Mouse (Mus musculus) liver, adult 2 months (tissue): ENCODE measurements around the gene Nebl. TPM values are rescaled to one million over a fixed set of nuclear protein-coding genes. Genes with fewer than 3 reads are reported as not detected.

Source experiments
- DNase-seq: peaks from one replicate; pipeline ENCODE4 v3.0.0-alpha.2; 2011; ENCODE audit warnings: low read depth, low spot score; ENCODE audit errors: extremely low read depth
- H3K27ac ChIP-seq: fragments of 200-500 bp; replicated peaks from 2 replicates; pipeline ENCODE4 v1.5.1; 2012; ENCODE audit warnings: low read depth, mild to moderate bottlenecking, control low read depth, inconsistent platforms, low read length; ENCODE audit not compliant: insufficient read depth
- H3K27me3 ChIP-seq: fragments of 200-500 bp; 2 replicates; pipeline ENCODE4 v1.6.1; 2012; ENCODE audit warnings: mild to moderate bottlenecking, moderate library complexity, low read length, inconsistent platforms; ENCODE audit not compliant: control insufficient read depth, insufficient read depth
- H3K36me3 ChIP-seq: fragments of 200-500 bp; 2 replicates; pipeline ENCODE4 v1.6.1; 2012; ENCODE audit warnings: low read length, inconsistent platforms; ENCODE audit not compliant: control insufficient read depth, insufficient read depth
- H3K4me1 ChIP-seq: fragments of 200-500 bp; 2 replicates; pipeline ENCODE4 v1.6.1; 2011; ENCODE audit warnings: low read length; ENCODE audit not compliant: control insufficient read depth, insufficient read depth
- H3K4me3 ChIP-seq: fragments of 200-500 bp; 2 replicates; pipeline ENCODE4 v1.5.1; 2011; ENCODE audit warnings: low read depth, mild to moderate bottlenecking, control low read depth, low read length, moderate library complexity; ENCODE audit not compliant: insufficient read depth
- H3K79me2 ChIP-seq: fragments of 200-500 bp; 2 replicates; pipeline ENCODE4 v1.6.1; 2012; ENCODE audit warnings: inconsistent platforms, mild to moderate bottlenecking, low read length, moderate library complexity; ENCODE audit not compliant: control insufficient read depth, insufficient read depth
- H3K9ac ChIP-seq: fragments of 200-500 bp; 2 replicates; pipeline ENCODE4 v1.6.1; 2012; ENCODE audit warnings: low read depth, mild to moderate bottlenecking, control low read depth, inconsistent platforms, low read length
- CTCF ChIP-seq: fragments of 200-500 bp; IDR thresholded peaks from 2 replicates; pipeline ENCODE4 v1.5.1; 2011; ENCODE audit warnings: low read depth, low read length, control low read depth
- POLR2A ChIP-seq: fragments of 200-500 bp; IDR thresholded peaks from 2 replicates; pipeline ENCODE4 v1.6.1; 2011; ENCODE audit warnings: low read length, control low read depth; ENCODE audit not compliant: insufficient read depth; ENCODE audit errors: extremely low read depth
- WGBS: fragments of 180-500 bp; shearing (Covaris S2); methylation state at CpG from one replicate; pipeline ENCODE4 v1.1.7; 2018; 5-methylcytosine and 5-hydroxymethylcytosine counted together
- polyA plus RNA-seq: library from polyadenylated mRNA; depleted of rRNA; stranded (reverse); fragments of >200 nt; gene quantifications from 2 replicates; pipeline ENCODE4 v1.2.3, GENCODE M21; 2012
- total RNA-seq: library from RNA; depleted of rRNA; stranded (reverse); fragments of >200 nt; gene quantifications from 2 replicates; pipeline ENCODE4 v1.2.3, GENCODE M21; 2014

Gene Nebl
- total and polyA plus RNA-seq, 2 experiments = 0.02 to 0.28 TPM

GRCm38 (mm10) chr2:17365671-17366070 is 365.6 kb downstream of the Nebl start:
- H3K4me1 ChIP-seq = no peaks in the 10 kb centered on the region
- H3K36me3 ChIP-seq = no peaks in the 10 kb centered on the region
- no peak overlapping the region for H3K4me3 ChIP-seq
- H3K79me2 ChIP-seq = no peaks in the 10 kb centered on the region
- DNase-seq = no peak
- H3K9ac ChIP-seq = no peak overlapping the region
- no peak for TF ChIP-seq CTCF
- TF ChIP-seq POLR2A = no peak
- H3K27me3 ChIP-seq = no peaks in the 10 kb centered on the region
- WGBS = 73% methylated on average over 5 of the region's 5 CpGs
- H3K27ac ChIP-seq = no peak overlapping the region

- Histone ChIP-seq H3K4me3 (no peak overlapping the region), H3K27me3 (no peaks in the 10 kb centered on the region), H3K27ac (no peak overlapping the region), H3K9ac (no peak overlapping the region), H3K36me3 (no peaks in the 10 kb centered on the region), H3K4me1 (no peaks in the 10 kb centered on the region), H3K79me2 (no peaks in the 10 kb centered on the region)
- no peak for DNase-seq
- 71% methylated on average over 6 of the region's 6 CpGs for WGBS
- TF ChIP-seq CTCF = no peak
- TF ChIP-seq POLR2A = no peak
Observed at GRCm38 (mm10) chr2:17364971-17365548, 366.2 kb downstream of the Nebl start.

DNA sequence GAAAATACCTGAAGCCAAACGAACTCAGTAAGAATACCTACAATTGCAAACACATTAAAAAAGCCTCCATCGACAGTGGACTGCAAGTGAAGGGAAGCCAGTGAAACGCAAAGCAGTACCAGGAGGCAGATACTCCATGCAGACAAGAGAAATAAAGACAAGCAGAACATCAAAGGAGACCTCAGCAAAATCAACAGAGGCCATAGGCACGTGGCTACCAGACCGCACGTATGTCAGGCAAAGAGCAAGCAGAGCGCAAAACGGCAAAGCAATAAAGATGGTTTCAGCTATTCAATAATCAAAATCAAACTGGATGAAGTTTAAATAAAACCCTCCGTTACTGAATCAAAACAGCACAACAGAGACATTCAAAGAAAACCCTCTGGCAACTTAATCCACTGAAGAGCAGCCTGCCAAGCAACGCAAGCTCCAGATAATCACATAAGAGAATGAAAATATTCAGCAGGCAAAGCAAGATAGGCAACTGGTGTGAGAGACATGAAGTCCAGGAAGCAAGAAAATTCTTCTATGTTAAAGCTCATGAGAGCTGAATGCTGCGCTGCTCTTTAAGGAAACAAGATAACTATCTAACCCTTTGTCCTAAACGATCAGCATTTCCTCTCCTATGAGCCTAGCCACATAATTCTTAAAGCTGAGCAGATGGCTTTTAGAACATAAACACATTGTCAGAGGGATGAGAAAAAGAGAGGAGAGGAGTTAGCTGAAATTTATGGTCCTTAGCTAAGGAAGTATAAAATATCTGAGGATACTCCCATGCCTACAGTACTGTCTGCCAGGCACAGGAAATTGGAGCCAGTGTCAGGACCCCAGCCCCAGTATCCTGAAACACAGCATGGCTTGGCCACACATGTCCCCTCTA is 367.7 kb downstream of the Nebl start:
- H3K27ac ChIP-seq = no peak overlapping the region
- H3K79me2 ChIP-seq = no peaks in the 10 kb centered on the region
- no peak for TF ChIP-seq CTCF
- TF ChIP-seq POLR2A = no peak
- no peaks in the 10 kb centered on the region for H3K4me1 ChIP-seq
- DNase-seq = no peak
- H3K27me3 ChIP-seq = no peaks in the 10 kb centered on the region
- H3K9ac ChIP-seq = no peak overlapping the region
- WGBS = 69% methylated on average over 12 of the region's 12 CpGs
- no peak overlapping the region for H3K4me3 ChIP-seq
- no peaks in the 10 kb centered on the region for H3K36me3 ChIP-seq

DNA sequence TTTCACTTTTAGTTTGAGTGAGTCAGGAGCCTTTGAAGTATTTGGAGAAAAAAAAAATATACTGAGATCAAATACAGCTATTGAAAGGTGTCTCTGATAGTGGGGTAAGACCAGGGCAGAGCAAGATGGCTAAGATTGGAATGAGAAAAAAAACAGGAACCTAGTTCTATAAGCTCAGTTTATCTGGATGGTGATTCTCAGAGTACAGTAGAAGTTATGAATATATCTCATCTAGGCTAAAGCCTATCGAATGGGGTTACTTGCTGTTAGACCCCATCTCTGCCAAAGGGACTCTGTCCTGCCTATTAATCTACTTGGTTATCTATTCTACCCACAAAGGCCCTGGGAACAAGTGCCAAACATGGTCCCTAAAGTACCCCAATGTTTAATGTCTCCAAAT is 369.1 kb downstream of the Nebl start:
- WGBS = 79% methylated on average over 1 of the region's 1 CpGs
- no peaks in the 10 kb centered on the region for H3K36me3 ChIP-seq
- TF ChIP-seq POLR2A = no peak
- TF ChIP-seq CTCF = no peak
- no peak overlapping the region for H3K4me3 ChIP-seq
- H3K9ac ChIP-seq = no peak overlapping the region
- H3K4me1 ChIP-seq = no peaks in the 10 kb centered on the region
- H3K27ac ChIP-seq = no peak overlapping the region
- H3K79me2 ChIP-seq = no peaks in the 10 kb centered on the region
- no peaks in the 10 kb centered on the region for H3K27me3 ChIP-seq
- DNase-seq = no peak

DNA sequence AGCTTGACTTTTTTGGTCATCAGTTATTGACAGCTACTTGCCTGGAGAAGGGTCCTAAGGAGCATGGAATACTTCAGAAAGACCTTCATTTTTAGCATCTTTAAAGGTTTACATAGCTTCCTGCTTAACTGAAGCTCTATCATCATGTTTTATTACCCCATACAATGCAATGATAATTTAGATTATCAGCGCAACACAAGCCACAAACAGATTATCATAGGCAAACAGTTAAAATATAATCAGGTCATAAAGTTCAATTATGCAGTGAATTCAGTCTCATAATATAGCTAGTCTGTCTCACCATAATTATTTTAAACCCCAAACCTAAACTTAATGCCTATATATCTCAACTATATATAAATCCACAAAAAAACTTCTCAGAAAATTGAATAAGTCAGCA is 386.6 kb downstream of the Nebl start:
- Histone ChIP-seq H3K4me1 (no peaks in the 10 kb centered on the region), H3K36me3 (no peaks in the 10 kb centered on the region), H3K79me2 (no peaks in the 10 kb centered on the region), H3K4me3 (no peak overlapping the region), H3K9ac (no peak overlapping the region), H3K27me3 (no peaks in the 10 kb centered on the region), H3K27ac (no peak overlapping the region)
- TF ChIP-seq CTCF (no peak), POLR2A (no peak)
- no peak for DNase-seq
- 91% methylated on average over 1 of the region's 1 CpGs for WGBS

DNA sequence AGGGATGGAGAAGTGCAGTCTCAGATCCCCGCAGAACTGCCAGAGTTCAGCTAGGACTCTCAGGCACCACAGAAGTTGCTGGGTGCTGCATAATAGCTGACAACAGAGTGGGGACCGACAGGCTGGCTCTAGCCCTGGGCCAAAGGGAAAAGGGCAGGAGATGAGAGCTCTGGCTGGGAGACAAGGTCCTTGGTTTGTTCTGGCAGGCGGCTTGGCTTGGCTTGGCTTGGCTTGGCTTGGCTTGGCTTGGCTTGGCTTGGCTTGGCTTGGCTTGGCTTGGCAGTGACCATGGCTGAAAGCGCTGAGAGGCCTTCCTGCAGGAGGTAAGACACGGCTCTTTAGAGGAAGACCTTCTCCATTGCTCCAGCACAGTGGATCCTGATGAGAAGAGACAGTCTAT is 395.8 kb downstream of the Nebl start:
- TF ChIP-seq POLR2A (no peak), CTCF (no peak)
- 30% methylated on average over 5 of the region's 5 CpGs for WGBS
- no peaks in the 10 kb centered on the region for H3K79me2 ChIP-seq

More for the DNA sequence above, 395.8 kb downstream of the Nebl start:
- H3K9ac ChIP-seq = no peak overlapping the region
- peak; percentile 88 for DNase-seq
- no peaks in the 10 kb centered on the region for H3K36me3 ChIP-seq
- no peak overlapping the region for H3K27ac ChIP-seq
- H3K27me3 ChIP-seq = no peaks in the 10 kb centered on the region
- H3K4me3 ChIP-seq = no peak overlapping the region
- H3K4me1 ChIP-seq = peaks cover 4% of the 10 kb centered on the region; the same call in 1 of the 2 replicates
